14 mouse cellular contexts compared by ENCODE assay signal in the genomic region with DNA sequence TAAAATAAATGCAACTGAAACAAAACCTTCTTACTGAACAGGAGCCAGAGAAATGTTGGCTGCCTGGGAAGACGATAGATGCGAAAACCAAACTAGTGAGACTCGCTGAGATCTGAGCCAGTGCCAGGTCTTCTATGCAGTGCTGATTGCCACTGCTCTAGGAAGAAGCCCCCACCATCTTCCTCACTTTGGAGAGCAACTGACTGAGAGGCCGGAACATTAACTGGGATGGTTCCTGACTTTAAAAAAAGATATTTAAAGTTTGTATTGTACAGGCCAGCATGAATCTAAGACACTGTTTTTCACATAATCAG.
DNase-seq lines count a peak whose midpoint lies in the region; ATAC-seq and TF ChIP-seq lines count a peak whose summit lies in the region.
"Had no signal": no experiment of that assay in that cellular context is flagged by ENCODE, and none has a peak within 500 bp of the region (broad histone marks: within the 10 kb centered on the region; RNA-seq: fewer than 3 reads in every experiment).

No protein-coding gene starts in this region.

- H3K4me2 ChIP-seq in lung, embryonic 14.5 days: no peak overlapping the region
- no peak overlapping the region for H3K4me2 ChIP-seq in limb, embryonic 14.5 days (replicated peaks; ENCODE audit: low read depth, low read length, severe bottlenecking)
- H3K4me2 ChIP-seq: midbrain, embryonic 13.5 days had no signal

- no peaks in the 10 kb centered on the region; the same call in none of the 2 replicates for H3K4me1 ChIP-seq in lung, embryonic 14.5 days (ENCODE audit: insufficient read depth)
- peaks cover 23% of the 10 kb centered on the region for H3K4me1 ChIP-seq in limb, embryonic 14.5 days (ENCODE audit: control insufficient read depth, insufficient read depth, low read length)

- intact Hi-C loops in gastrocnemius, postnatal 14 days (cut with DNase I; ENCODE audit: low total_unique reads): no loop called here
- intact Hi-C loops in gastrocnemius, postnatal 36 days (cut with DNase I): no loop called here
- intact Hi-C loops in left cerebral cortex, postnatal 4 days (cut with DNase I): no loop called here

- no peak overlapping the region for H3K4me3 ChIP-seq in lung, embryonic 14.5 days (ENCODE audit: low read depth, low read length)
- H3K4me3 ChIP-seq in limb, embryonic 14.5 days (replicated peaks; ENCODE audit: low read length): no peak overlapping the region
- H3K4me3 ChIP-seq: midbrain, embryonic 13.5 days had no signal

- no peak for TF ChIP-seq POLR2A in brain, embryonic 14.5 days (IDR thresholded peaks at IDR 0.05; ENCODE audit: borderline replicate concordance, extremely low read depth, insufficient read depth, insufficient read length, poor library complexity, severe bottlenecking)
- no peak for TF ChIP-seq POLR2A in limb, embryonic 14.5 days (IDR thresholded peaks at IDR 0.05; ENCODE audit: borderline replicate concordance, extremely low read depth, insufficient read depth, insufficient read length)

- peak; percentile 40 for DNase-seq in gastrocnemius, postnatal 14 days
- no peak for DNase-seq in gastrocnemius, postnatal 36 days
- DNase-seq in lung, embryonic 14.5 days: peak; percentile 73
- DNase-seq in lung, postnatal 14 days: no peak
- DNase-seq in brain, embryonic 14.5 days (ENCODE audit: low read depth): peak; percentile 70
- peak; percentile 90 for DNase-seq in limb, embryonic 14.5 days (ENCODE audit: low spot score)
- DNase-seq in layer of hippocampus, postnatal 25 days (ENCODE audit: extremely low spot score in 1 of 2, low spot score in 1 of 2): no peak
- no peak for DNase-seq in left cerebral cortex, postnatal 4 days
- DNase-seq: cerebellum, adult 9-10 months; kidney, postnatal 36 days; right cerebral cortex, adult 18-20 months had no signal

- WGBS in lung, embryonic 14.5 days: 44% methylated on average over 4 of the region's 4 CpGs
- WGBS in limb, embryonic 14.5 days: 58% methylated on average over 4 of the region's 4 CpGs

- no peaks in the 10 kb centered on the region for H3K9me3 ChIP-seq in lung, embryonic 14.5 days (ENCODE audit: low read depth, low read length)
- H3K9me3 ChIP-seq in limb, embryonic 14.5 days (ENCODE audit: control insufficient read depth, low read length): no peaks in the 10 kb centered on the region
- H3K9me3 ChIP-seq: midbrain, embryonic 13.5 days had no signal

- H3K27ac ChIP-seq in lung, embryonic 14.5 days (ENCODE audit: low read depth): peak overlapping the region; percentile 18; the same call in 1 of the 2 replicates
- H3K27ac ChIP-seq in limb, embryonic 14.5 days (replicated peaks; ENCODE audit: low read depth, low read length): 0 out of 2 replicates have a peak overlapping the region, but pooled peaks have one; percentile 75
- H3K27ac ChIP-seq: liver, embryonic 14.5 days; midbrain, embryonic 13.5 days had no signal

- H3K36me3 ChIP-seq in lung, embryonic 14.5 days (ENCODE audit: insufficient read depth): no peaks in the 10 kb centered on the region
- no peaks in the 10 kb centered on the region for H3K36me3 ChIP-seq in limb, embryonic 14.5 days (ENCODE audit: control insufficient read depth, insufficient read depth, low read length)
- H3K36me3 ChIP-seq: midbrain, embryonic 13.5 days had no signal

- ATAC-seq in lung, embryonic 14.5 days (ENCODE audit: insufficient read depth): peak; percentile 57; the same call in 1 of the 2 replicates
- ATAC-seq in limb, embryonic 14.5 days (ENCODE audit: low FRiP score, low read depth): peak; percentile 66; the same call in 1 of the 2 replicates
- ATAC-seq: activated CD4-positive, CD25-positive, alpha-beta regulatory T cell, adult 4 months; midbrain, embryonic 13.5 days had no signal

- no peak for TF ChIP-seq CTCF in lung, embryonic 14.5 days (IDR thresholded peaks at IDR 0.05; ENCODE audit: low read depth)
- no peak for TF ChIP-seq CTCF in brain, embryonic 14.5 days (IDR thresholded peaks at IDR 0.05; ENCODE audit: borderline replicate concordance, extremely low read depth, insufficient read depth, insufficient read length)

- H3K27me3 ChIP-seq in lung, embryonic 14.5 days (ENCODE audit: insufficient read depth, low read length): no peaks in the 10 kb centered on the region
- H3K27me3 ChIP-seq in limb, embryonic 14.5 days (ENCODE audit: control insufficient read depth, insufficient read depth, low read length): no peaks in the 10 kb centered on the region
- H3K27me3 ChIP-seq: midbrain, embryonic 13.5 days had no signal

- H3K9ac ChIP-seq in lung, embryonic 14.5 days: no peak overlapping the region
- H3K9ac ChIP-seq in limb, embryonic 14.5 days (ENCODE audit: low read depth, low read length, severe bottlenecking): no peak overlapping the region
- H3K9ac ChIP-seq: liver, embryonic 14.5 days; midbrain, embryonic 13.5 days had no signal

Comparison
In these comparisons a context has a peak if more than half of its experiments do, and no peak if none do; other contexts are left out.
1. DNase-seq: peak in gastrocnemius, postnatal 14 days (single experiment), lung, embryonic 14.5 days (single experiment), brain, embryonic 14.5 days (single experiment) and limb, embryonic 14.5 days (single experiment); none in gastrocnemius, postnatal 36 days (0 of 2), lung, postnatal 14 days (single experiment), layer of hippocampus, postnatal 25 days (0 of 2) and left cerebral cortex, postnatal 4 days (single experiment).